Mouse (Mus musculus) lung, postnatal 36 days (tissue): ENCODE measurements at regions not wholly inside any gene's neighbourhood (a gene's known extent, or its start where the extent isn't known, plus 50 kb on each side); places are given as distances from the start of the nearest gene placed in this dataset.

Experiments used
- DNase-seq: peaks from one replicate; pipeline ENCODE4 v3.0.0; 2022; ENCODE audit warnings: mixed read lengths

- DNase-seq, result peak; percentile 5
Observed at GRCm38 (mm10) chr4:55921217-55921616, 389.0 kb upstream of the Klf4 start.

- DNase-seq, result no peak
Observed at GRCm38 (mm10) chr4:55894116-55894885, 362.0 kb upstream of the Klf4 start.

GRCm38 (mm10) chr4:55891656-55892055, 359.4 kb upstream of the Klf4 start:
- no peak for DNase-seq

DNA sequence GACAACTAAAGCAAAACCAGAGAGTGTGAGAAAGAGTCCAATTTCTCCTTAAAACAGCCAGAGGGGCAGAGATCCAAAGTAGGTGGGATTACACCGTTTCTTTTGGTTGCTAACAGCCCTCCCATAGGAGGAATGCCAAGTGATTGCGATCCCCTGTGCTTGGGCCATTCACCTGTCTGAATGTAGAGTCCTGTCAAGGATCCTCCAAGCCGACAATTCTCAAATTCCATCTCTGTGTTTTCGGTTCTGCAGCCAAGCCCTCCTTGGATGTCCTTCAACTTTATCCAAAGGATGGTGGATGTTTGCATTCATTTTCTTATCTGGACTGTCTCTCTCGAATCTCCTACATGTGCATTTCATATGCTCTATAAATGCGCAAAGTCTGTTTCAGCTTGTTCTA, 355.3 kb upstream of the Klf4 start:
- DNase-seq, result no peak

- DNase-seq, result no peak
Observed at GRCm38 (mm10) chr4:55882541-55882940, 350.3 kb upstream of the Klf4 start.

DNA sequence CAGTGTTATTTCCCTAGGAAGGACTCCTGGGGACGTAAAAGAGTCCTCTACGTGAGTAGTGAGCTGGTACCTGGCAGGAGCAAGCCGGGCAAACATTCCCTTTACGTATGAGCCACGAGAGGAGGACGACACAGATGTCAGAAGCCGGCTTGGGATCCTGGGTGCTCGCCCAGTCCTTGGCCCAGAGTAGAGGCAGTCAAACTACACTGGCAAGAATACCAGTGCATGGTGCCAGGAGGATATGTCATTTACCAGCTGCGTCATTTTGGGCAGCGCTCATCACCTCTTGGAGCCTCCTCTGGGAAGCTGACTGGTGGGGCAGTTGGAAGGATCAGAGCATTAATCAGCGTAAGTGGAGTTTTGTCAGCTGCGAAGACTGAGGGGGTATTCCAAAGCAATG, 343.0 kb upstream of the Klf4 start:
- DNase-seq, result peak; percentile 32

DNA sequence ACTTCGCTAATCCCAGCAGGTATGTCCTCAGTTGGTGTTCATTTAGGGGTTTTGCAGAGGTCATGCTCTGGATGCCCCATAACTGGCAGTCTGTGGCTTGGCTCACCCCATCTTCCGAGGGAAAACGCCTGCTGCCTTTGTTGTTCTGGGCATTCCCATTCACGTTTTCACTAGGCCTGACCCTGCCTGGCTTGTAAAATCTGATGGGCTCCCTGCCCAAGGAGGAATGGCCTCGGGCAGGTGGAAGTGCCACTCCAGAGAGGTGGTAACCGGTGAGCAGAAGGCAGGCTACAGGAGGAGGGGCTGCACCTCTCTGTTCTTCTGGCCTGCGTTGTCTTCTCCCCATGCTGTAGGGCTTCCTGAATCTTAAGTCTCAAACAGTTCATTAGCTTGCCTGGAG, 342.6 kb upstream of the Klf4 start:
- peak; percentile 16 for DNase-seq

GRCm38 (mm10) chr4:55874276-55874675, 342.0 kb upstream of the Klf4 start:
- no peak for DNase-seq

- DNase-seq, result peak; percentile 5
Observed at GRCm38 (mm10) chr4:55860055-55860454, 327.8 kb upstream of the Klf4 start.

GRCm38 (mm10) chr4:55859211-55859761, 327.0 kb upstream of the Klf4 start:
- DNase-seq, result no peak

DNA sequence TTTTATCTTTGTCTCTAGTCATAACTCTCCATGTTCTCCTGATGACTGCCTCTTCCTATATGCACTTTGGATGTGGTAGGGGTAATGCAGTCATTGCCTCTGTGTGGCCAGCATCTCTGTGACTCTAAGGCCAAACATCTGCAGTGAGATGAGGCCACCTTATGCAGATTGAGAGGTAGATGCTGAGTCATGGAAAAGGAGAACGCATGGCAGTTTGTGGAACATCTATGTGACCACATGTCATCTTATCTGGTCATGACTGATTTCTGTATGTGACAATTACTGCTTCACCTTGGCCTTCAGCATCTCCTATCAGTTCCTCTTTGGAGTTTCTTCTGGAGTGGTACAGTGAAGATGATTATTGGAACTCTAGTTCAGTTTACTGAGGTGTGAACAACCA, 319.2 kb upstream of the Klf4 start:
- no peak for DNase-seq

DNA sequence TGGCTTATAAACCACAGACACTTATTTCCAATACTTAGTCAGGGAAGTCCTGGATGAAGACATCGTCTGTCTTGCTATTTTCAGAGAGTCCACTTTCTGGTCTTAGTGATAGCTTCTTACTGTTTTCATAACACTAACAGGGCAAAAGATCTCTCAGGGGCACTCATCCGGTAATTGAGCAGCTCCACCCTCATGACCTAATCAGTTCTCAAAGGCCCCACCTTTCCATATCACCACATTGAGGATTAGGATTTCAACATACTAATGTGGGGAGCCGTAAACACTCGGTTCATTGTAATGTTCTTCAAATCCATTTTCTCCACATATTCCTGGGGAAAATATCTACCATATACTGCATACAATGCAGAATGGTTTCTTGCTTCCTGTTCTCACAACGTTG, 318.8 kb upstream of the Klf4 start:
- DNase-seq, result peak; percentile 25

DNA sequence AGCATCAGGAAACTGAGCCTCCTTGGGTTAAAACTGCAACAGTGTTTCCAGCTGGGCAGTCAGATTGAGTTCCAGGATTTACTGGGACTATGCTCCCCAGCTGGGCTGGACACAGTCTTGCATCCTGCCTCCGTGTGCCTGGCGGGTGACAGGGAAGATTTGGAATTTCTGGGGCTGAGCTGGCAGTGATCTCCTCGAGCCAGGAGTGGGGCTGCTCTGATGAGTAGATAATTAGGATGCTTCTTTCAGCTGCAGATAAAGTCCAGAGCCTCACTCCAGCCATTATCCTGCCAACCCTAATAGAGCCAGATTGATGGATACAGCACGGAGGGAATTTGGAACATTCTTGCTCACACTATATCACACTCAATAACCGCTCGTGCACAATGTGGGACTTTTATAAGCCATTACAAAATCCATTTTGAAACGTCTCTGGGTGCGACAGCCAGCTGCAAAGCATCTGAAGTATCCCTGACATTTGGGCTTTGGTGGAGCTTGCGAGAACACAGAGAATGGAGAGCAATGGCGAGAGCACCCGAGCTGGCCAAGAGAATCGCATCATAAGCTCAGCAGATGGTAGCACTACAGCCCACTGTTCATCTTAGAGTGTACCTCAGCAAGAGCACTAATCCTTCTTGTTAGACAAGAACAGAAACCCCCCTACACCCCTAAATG, 311.6 kb upstream of the Klf4 start:
- peak; percentile 14 for DNase-seq

- DNase-seq, result no peak
Observed at GRCm38 (mm10) chr4:55838568-55838967, 306.3 kb upstream of the Klf4 start.

- peak; percentile 70 for DNase-seq
Observed at GRCm38 (mm10) chr4:55824047-55824760, 291.9 kb upstream of the Klf4 start.

DNA sequence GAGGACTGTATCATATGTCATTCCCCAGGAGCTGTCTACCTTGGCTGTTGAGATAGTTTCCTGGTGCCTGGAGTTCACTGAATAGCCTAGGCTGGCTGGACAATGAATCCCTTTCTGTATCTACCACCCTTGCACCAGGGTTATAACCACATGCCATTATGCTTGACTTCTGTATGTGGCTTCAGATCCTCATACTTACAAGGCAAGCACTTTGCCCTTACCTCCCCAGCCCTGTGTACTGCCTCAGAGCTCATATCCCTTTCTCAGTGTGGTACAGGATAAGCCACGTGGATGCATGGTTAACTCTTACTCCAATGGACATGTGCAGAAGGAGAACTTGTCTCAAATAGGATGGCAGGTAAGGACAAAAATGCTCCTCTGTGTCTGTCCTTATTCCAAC, 291.3 kb upstream of the Klf4 start:
- DNase-seq, result no peak

- peak; percentile 55 for DNase-seq
Observed at GRCm38 (mm10) chr4:55817035-55817818, 285.0 kb upstream of the Klf4 start.

- peak; percentile 75 for DNase-seq
Observed at GRCm38 (mm10) chr4:55815832-55816231, 283.6 kb upstream of the Klf4 start.

DNA sequence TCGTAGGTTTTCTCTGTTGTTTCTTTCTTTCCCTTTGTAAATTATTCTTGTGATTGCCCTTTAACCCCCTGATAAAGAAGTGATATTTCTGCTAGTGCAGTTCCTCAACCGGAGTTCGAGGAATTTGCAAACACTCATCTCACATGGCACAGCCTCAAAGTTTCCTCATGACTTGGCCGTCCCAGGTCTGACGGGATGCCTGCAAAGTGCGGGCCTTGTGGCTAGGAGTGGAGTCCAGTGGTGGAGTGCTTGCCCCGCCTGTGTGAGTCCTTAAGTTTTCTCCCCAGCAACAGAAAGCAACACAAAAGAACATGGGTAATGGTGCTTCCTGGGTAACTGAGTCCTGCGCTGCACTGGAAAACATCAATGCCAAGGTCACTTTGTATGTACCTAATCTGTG, 280.6 kb upstream of the Klf4 start:
- DNase-seq, result peak; percentile 69

GRCm38 (mm10) chr4:55811656-55812055, 279.4 kb upstream of the Klf4 start:
- peak; percentile 51 for DNase-seq

DNA sequence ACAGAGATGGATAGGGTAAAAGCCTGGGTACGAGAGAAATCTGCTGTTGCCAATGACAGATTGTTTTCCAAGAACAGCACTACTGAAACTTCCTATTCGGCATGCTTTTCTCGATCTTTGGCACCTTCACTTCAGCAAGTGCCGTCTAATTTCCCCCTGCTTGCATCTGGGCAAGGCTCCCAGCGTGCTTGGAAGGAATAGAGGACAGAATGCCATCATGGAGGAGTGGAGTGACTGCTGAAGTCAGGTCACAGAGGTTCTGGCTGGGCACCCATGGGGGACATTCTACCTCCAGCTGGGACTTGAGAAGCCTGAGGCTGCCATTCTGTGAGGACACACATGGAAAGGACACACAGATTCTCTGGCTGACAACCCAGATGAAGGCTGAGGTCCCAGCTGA, 276.2 kb upstream of the Klf4 start:
- DNase-seq, result no peak

GRCm38 (mm10) chr4:55806799-55807198, 274.5 kb upstream of the Klf4 start:
- no peak for DNase-seq
